Mouse (Mus musculus): Measurements from ENCODE around the gene Vegfd. TPM values are rescaled to one million over a fixed set of nuclear protein-coding genes. Genes with fewer than 3 reads are reported as not detected.

Vegfd gene
- polyA plus RNA-seq (2014; fragmentation: Nextera tagmentation; extraction: Ambion mirVana) = 40.1 and 45.0 TPM in 2 replicates

- H3K9ac ChIP-seq = peak within 1 kb of the TSS; percentile 40
Measured at GRCm38 (mm10) chrX:164373081-164373480, at the start of gene Vegfd. Gene Vegfd (plus strand): TSS chrX:164373378.

GRCm38 (mm10) chrX:164323391-164323913 is 49.7 kb upstream of the Vegfd start:
- H3K4me1 ChIP-seq (ENCODE audit: insufficient read depth) = no peaks in the 10 kb centered on the region
- peak overlapping the region; percentile 9; the same call in 1 of the 2 replicates for H3K27ac ChIP-seq (ENCODE audit: low read depth)
- no peaks in the 10 kb centered on the region for H3K27me3 ChIP-seq (ENCODE audit: insufficient read depth, low read length)
- no peak overlapping the region for H3K9ac ChIP-seq
- H3K9me3 ChIP-seq (ENCODE audit: low read depth, low read length) = no peaks in the 10 kb centered on the region
- TF ChIP-seq CTCF (IDR thresholded peaks at IDR 0.05; ENCODE audit: low read depth) = no peak
- WGBS = 44% methylated on average over 4 of the region's 4 CpGs
- no peak overlapping the region for H3K4me2 ChIP-seq
- H3K4me3 ChIP-seq (ENCODE audit: low read depth, low read length) = no peak overlapping the region
- H3K36me3 ChIP-seq (ENCODE audit: insufficient read depth) = no peaks in the 10 kb centered on the region
- ATAC-seq (ENCODE audit: insufficient read depth) (peak; percentile 68; the same call in 1 of the 2 replicates), DNase-seq (peak; percentile 76)

More at GRCm38 (mm10) chrX:164373081-164373480, at the start of gene Vegfd:
- ATAC-seq (ENCODE audit: insufficient read depth) (peak; percentile 73; the same call in 1 of the 2 replicates), DNase-seq (peak; percentile 86)
- Histone ChIP-seq H3K4me2 (peak within 1 kb of the TSS; percentile 48), H3K27ac (ENCODE audit: low read depth) (peak within 1 kb of the TSS; percentile 80), H3K27me3 (ENCODE audit: insufficient read depth, low read length) (no peaks in the 10 kb centered on the region), H3K9me3 (ENCODE audit: low read depth, low read length) (no peaks in the 10 kb centered on the region), H3K4me1 (ENCODE audit: insufficient read depth) (no peaks in the 10 kb centered on the region), H3K36me3 (ENCODE audit: insufficient read depth) (no peaks in the 10 kb centered on the region), H3K4me3 (ENCODE audit: low read depth, low read length) (peak within 1 kb of the TSS; percentile 28)
- WGBS = 16% methylated on average over 3 of the region's 3 CpGs
- no peak for TF ChIP-seq CTCF (IDR thresholded peaks at IDR 0.05; ENCODE audit: low read depth)

- Histone ChIP-seq H3K4me1 (ENCODE audit: insufficient read depth) (no peaks in the 10 kb centered on the region), H3K9me3 (ENCODE audit: low read depth, low read length) (no peaks in the 10 kb centered on the region), H3K27ac (ENCODE audit: low read depth) (no peak overlapping the region), H3K4me2 (no peak overlapping the region), H3K4me3 (ENCODE audit: low read depth, low read length) (no peak overlapping the region), H3K36me3 (ENCODE audit: insufficient read depth) (no peaks in the 10 kb centered on the region), H3K27me3 (ENCODE audit: insufficient read depth, low read length) (no peaks in the 10 kb centered on the region), H3K9ac (no peak overlapping the region)
- TF ChIP-seq CTCF (IDR thresholded peaks at IDR 0.05; ENCODE audit: low read depth) = no peak
- peak; percentile 62 for DNase-seq
- WGBS = 51% methylated on average over 2 of the region's 2 CpGs
- ATAC-seq (ENCODE audit: insufficient read depth) = no peak; the same call in 1 of the 2 replicates
Measured at GRCm38 (mm10) chrX:164330351-164330750, 42.8 kb upstream of the Vegfd start.

GRCm38 (mm10) chrX:164330766-164331165 is 42.4 kb upstream of the Vegfd start:
- Histone ChIP-seq H3K9me3 (ENCODE audit: low read depth, low read length) (no peaks in the 10 kb centered on the region), H3K36me3 (ENCODE audit: insufficient read depth) (no peaks in the 10 kb centered on the region), H3K27me3 (ENCODE audit: insufficient read depth, low read length) (no peaks in the 10 kb centered on the region), H3K27ac (ENCODE audit: low read depth) (no peak overlapping the region), H3K4me2 (no peak overlapping the region), H3K4me3 (ENCODE audit: low read depth, low read length) (no peak overlapping the region), H3K4me1 (ENCODE audit: insufficient read depth) (no peaks in the 10 kb centered on the region), H3K9ac (no peak overlapping the region)
- no peak for TF ChIP-seq CTCF (IDR thresholded peaks at IDR 0.05; ENCODE audit: low read depth)
- DNase-seq (peak; percentile 40), ATAC-seq (ENCODE audit: insufficient read depth) (peak; percentile 60)
- 37% methylated on average over 3 of the region's 3 CpGs for WGBS

GRCm38 (mm10) chrX:164338591-164338990 is 34.6 kb upstream of the Vegfd start:
- no peak for TF ChIP-seq CTCF (IDR thresholded peaks at IDR 0.05; ENCODE audit: low read depth)
- DNase-seq (peak; percentile 29), ATAC-seq (ENCODE audit: insufficient read depth) (no peak)
- 69% methylated on average over 4 of the region's 4 CpGs for WGBS
- H3K4me2 ChIP-seq = no peak overlapping the region
- no peaks in the 10 kb centered on the region for H3K4me1 ChIP-seq (ENCODE audit: insufficient read depth)
- no peak overlapping the region for H3K9ac ChIP-seq
- H3K27me3 ChIP-seq (ENCODE audit: insufficient read depth, low read length) = no peaks in the 10 kb centered on the region
- H3K9me3 ChIP-seq (ENCODE audit: low read depth, low read length) = no peaks in the 10 kb centered on the region
- no peak overlapping the region for H3K4me3 ChIP-seq (ENCODE audit: low read depth, low read length)
- H3K27ac ChIP-seq (ENCODE audit: low read depth) = peak overlapping the region; percentile 54; the same call in 1 of the 2 replicates
- no peaks in the 10 kb centered on the region for H3K36me3 ChIP-seq (ENCODE audit: insufficient read depth)

GRCm38 (mm10) chrX:164345359-164345938 is 27.7 kb upstream of the Vegfd start:
- H3K9me3 ChIP-seq (ENCODE audit: low read depth, low read length) = no peaks in the 10 kb centered on the region
- no peak overlapping the region for H3K27ac ChIP-seq (ENCODE audit: low read depth)
- WGBS = 79% methylated on average over 4 of the region's 4 CpGs
- peak; percentile 28; the same call in 1 of the 2 replicates for ATAC-seq (ENCODE audit: insufficient read depth)
- no peaks in the 10 kb centered on the region for H3K27me3 ChIP-seq (ENCODE audit: insufficient read depth, low read length)
- H3K36me3 ChIP-seq (ENCODE audit: insufficient read depth) = no peaks in the 10 kb centered on the region
- H3K4me1 ChIP-seq (ENCODE audit: insufficient read depth) = no peaks in the 10 kb centered on the region
- no peak overlapping the region for H3K9ac ChIP-seq
- H3K4me3 ChIP-seq (ENCODE audit: low read depth, low read length) = no peak overlapping the region
- H3K4me2 ChIP-seq = no peak overlapping the region
- TF ChIP-seq CTCF (IDR thresholded peaks at IDR 0.05; ENCODE audit: low read depth) = no peak
- DNase-seq = peak; percentile 28

GRCm38 (mm10) chrX:164348937-164349336 is 24.2 kb upstream of the Vegfd start:
- H3K27ac ChIP-seq (ENCODE audit: low read depth) = no peak overlapping the region
- H3K4me1 ChIP-seq (ENCODE audit: insufficient read depth) = no peaks in the 10 kb centered on the region
- WGBS = 46% methylated on average over 3 of the region's 3 CpGs
- ATAC-seq (ENCODE audit: insufficient read depth) (no peak; the same call in 1 of the 2 replicates), DNase-seq (peak; percentile 41)
- H3K9ac ChIP-seq = no peak overlapping the region
- H3K9me3 ChIP-seq (ENCODE audit: low read depth, low read length) = no peaks in the 10 kb centered on the region
- no peak overlapping the region for H3K4me2 ChIP-seq
- no peaks in the 10 kb centered on the region for H3K27me3 ChIP-seq (ENCODE audit: insufficient read depth, low read length)
- no peaks in the 10 kb centered on the region for H3K36me3 ChIP-seq (ENCODE audit: insufficient read depth)
- TF ChIP-seq CTCF (IDR thresholded peaks at IDR 0.05; ENCODE audit: low read depth) = no peak
- no peak overlapping the region for H3K4me3 ChIP-seq (ENCODE audit: low read depth, low read length)
